Mouse (Mus musculus): ENCODE measurements around the gene Timp3. TPM values are rescaled to one million over a fixed set of nuclear protein-coding genes. Genes with fewer than 3 reads are reported as not detected.

The Timp3 gene
- total RNA-seq, 2 experiments from 2014 or later = 511 to 546 TPM

DNA sequence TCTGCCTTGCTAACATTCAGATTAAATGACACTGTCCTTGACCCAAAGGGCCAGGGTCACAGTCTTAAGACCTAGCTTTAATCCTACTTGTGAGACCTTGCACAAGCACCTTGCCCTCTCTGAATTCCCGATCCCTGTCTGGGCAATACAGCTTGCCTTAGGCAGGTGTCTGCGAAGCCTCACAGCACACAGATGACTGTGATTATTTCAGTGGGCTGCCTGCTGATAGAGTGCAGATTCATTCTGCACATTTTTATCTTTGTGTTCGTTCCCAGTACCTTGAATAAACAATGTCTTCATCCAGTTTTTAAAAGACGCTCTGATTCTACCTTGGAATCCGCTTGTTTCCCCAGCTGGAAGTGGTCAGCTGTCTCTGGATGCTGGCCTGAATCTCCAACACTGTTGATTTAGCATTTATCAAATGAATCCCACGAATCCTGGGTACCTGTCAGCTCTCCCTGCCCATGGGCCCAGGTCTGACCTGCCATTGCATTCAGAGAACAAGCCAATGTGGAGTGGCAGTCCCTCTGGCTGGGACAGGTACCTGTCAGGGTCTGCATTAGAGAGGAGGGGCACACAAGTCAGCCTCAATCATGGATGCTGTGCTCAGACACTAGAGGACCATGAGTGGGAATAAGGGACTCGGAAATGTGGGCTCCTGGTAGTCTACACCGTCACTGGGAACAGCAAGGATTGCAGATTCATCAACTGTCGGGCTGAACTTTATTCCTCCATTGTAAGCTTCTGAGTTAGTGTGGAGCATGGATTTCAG is 81.2 kb downstream of the Timp3 start:
- no peak for DNase-seq (ENCODE audit: low spot score in 2 of 2)

DNA sequence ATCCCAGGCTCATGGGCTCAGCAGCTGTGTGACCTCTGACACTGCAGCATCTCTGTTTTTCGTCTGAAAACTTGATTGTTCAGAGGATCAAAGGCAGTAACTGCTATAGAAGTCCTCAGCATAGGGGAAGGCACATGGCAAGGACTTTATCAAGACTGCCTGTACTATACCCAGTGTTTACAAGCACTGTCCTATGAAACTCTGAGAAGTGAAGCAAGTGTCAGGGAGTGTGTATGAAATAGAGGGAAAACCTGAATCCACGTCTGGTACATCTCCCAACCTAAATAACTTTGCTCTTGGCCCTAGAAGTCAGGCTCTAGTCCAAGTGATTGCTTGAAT is 81.7 kb downstream of the Timp3 start:
- DNase-seq (ENCODE audit: low spot score in 2 of 2) = no peak

DNA sequence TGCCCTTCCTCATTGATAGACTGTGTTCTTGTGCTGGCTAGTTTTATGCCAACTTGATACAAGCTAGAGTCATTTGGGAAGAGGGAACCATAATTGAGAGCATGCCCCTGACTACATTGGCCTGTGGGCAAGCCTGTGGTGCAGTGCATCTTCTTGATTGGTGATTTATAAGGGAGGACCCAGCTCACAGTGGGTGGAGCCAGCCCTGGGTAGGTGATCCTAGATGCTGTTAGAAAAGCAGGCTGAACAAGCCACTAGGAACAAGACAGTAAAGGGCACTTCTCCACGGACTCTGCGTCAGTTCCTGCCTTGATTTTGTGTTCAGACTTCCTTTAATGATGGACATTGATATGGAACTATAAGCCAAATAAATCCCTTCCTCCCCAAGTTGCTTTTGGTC is 84.5 kb downstream of the Timp3 start:
- no peak for DNase-seq (ENCODE audit: low spot score in 2 of 2)

DNA sequence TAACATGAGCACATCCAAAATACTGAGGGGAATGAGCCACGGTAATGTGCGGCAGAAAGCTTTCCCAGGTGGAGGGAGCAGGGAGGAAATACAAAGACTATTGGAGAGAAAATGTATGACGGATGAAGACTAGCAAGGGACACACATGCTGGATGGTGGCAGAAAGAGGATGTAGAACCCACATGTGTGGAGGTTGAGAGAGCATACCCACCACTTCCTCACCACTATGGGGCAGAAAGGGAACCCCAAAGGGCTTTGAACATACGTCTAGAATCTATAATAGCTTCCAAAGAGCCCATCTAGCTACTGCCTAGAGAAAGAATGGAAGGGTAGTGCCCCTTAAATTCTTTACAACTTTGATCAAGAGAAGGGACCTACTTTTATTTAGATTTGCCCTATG is 85.5 kb downstream of the Timp3 start:
- DNase-seq (ENCODE audit: low spot score in 2 of 2) = no peak

DNA sequence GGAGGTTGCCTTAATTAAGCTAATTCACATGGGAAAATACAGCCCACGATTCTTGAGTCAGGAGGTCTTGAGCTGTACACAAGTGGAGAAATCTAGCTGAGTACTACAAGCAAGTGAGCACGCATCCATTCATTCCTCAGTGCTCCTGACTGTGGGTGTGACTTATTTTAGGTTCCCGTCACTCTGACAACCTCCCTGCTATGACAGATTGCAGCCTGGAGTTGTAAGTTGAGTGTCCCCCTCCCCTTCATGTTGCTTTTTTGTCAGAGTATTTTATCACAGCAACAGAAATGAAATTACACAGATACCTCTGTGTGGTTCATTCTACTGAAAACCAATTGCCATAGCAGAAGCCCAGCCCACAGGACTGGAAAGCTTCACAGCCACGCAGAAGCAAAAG is 86.1 kb downstream of the Timp3 start:
- no peak for DNase-seq (ENCODE audit: low spot score in 2 of 2)

DNA sequence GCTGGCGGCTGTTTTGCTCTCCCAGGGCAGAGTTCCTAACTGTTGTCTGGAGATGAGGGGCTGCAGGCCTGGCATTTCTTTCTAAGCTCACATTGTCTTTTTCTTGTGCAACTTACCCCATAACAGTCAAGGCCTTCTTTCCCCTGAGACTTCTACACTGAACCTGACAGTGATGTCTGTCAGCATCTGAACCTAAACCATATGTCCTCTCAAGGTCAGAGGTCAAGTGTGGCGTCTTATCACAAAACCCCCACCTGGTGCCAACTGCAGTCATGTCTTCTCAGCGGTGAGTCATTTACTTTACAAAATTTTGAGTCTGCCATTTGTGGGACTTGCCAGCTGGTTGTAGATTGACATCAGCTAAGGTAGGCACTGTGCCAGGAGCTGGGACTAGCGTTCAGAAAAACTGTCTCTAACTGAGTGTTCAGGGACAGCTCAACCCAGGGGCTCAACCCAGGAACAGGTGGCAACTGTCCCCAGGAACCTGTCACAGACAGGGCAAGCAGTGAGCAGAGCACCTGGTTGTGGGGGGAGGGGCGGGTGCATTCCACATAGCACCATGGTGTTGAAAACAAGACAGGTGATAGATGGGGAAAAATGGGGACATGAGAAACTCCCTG is 87.8 kb downstream of the Timp3 start:
- peak in 1 of 2 experiments; percentile 15 for DNase-seq (ENCODE audit: low spot score in 2 of 2)

DNA sequence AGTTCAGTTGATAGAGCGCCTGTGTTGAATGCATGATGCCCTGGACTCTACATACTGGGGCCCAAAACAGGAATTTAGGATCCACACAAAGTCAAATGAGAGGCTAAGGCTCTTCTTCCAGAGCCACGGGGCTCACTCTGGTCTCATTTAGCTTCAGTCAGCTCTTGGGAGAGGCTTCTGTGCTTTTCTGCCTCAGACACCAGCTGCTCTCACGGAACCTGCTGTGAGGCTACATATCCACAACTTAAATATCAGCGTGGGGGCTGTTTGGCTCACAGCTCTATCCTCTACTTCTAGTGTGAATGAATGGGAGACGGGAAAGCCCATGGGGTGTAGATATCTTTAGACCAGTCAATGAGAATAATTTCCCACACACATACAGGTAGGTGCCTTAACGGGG is 88.6 kb downstream of the Timp3 start:
- no peak for DNase-seq (ENCODE audit: low spot score in 2 of 2)

DNA sequence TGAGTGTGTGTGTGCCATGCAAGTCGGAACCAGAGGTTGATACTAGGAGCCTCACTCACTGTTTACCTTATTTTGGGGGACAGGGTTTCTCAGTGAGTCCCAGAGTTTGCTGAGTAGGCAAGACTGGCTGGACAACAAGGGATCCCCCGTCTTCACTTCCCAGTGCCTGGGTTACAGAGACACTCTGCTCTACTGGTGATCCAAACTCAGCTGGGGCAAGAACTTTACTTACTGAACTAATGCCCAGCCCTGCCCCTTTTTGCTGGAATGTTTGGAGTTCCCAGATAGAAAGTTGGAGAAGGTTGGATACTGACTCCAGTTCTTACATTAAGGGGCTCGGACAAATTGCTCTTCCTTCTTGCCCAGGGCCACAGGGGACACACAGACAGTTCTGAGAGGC is 89.2 kb downstream of the Timp3 start:
- no peak for DNase-seq (ENCODE audit: low spot score in 2 of 2)

DNA sequence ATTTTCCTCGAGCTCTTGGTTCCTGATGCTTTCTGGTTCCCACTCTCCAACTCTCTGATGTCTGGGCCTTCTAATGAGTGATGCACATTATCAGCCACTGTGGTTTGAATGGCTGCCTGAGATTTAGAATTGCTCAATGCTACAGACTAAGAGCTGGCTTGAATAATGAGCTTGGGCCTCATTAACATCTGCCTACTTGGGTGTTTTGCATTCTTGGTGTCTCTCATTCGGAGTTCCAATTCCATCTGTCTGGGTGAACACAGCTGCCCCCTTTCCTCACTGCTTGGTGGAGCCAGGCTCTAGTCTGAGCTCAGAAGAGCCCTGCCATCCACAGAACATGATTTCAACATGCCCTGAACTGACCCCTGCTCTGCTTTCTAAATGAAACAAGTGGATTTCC is 89.7 kb downstream of the Timp3 start:
- no peak for DNase-seq (ENCODE audit: low spot score in 2 of 2)

DNA sequence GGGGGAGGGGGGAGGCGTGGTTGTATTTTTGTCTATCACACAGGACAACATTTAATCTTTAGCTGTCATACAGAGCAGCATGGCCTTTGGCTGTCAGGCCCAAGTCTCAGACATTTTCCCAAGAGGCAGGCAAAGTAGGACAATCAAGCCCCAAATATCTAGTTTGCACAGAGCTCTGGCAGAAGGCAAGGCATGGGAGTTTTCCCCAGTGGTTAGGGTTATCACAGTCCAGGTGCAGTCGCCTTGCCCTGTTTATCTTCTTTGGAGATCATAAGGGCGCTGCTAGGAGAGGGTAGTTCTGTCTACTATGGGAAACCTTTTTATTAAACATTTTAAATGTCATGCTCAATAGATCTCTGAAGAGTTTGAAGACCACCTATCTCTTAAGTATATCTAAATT is 92.2 kb downstream of the Timp3 start:
- no peak for DNase-seq (ENCODE audit: low spot score in 2 of 2)

DNA sequence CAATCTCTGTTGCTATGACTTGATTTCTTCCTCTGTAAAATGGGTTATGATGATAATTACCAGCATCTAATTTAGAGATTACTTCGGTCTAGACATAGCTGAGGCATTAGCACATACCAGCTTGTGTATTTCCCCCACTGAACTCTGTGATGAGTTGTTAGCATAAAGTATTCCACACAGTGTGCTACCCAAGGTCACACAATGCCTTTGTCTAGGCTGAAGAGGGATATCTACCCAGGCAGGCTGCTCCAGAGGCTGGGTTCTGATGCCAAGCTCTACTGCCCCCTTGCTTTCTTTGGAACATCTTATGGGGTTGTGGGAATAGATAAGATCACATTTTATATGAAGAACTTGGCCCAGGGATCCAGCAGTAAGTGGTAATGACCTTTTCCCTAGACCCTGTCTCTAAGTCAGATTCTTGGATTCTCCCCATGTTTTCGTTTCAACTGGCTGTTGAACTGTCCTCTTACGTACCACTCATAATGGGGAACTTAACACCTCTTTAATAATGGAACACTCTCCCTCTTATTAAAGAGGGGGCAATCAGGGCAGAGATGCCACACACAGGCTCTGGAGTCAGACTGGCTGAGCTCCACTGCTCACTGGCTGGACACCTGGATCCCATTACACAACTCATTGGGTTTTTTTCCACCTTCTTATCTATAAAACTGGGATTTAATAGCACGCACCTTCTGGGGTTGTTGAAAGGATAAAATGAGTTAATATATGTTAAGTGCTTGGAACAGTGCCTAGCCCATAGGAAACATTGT is 97.6 kb downstream of the Timp3 start:
- no peak for DNase-seq (ENCODE audit: low spot score in 2 of 2)

DNA sequence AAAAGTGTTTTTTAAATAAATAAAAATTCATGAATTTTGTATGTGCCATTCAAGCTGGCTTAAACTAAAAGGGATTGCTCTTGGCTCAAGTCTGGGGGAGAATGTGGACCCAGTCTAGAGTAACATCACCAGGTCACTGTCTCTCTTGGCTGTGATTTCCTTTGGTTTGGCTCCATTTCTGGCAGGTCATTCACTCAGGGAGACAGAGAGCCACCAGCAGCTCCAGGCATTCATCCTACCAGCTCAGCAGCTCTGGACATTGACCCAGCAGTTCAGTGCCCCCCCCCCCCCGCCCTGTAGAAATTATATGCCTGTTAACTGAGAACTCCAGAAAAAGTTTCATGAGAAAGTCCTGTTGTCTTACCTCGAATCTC is 98.2 kb downstream of the Timp3 start:
- no peak for DNase-seq (ENCODE audit: low spot score in 2 of 2)

Other genes starting within 250 kb of the Timp3 start
- gene Syn3, start 198.5 kb downstream of the Timp3 start, total RNA-seq (2021) = 1 to 10 TPM; 1.6 to 1.9 TPM

Data from adrenal gland, adult 18-20 months (tissue).